Mouse (Mus musculus) Muller cell, postnatal 12 days (primary cell): ENCODE data around the gene Klrb1c.
"Not testable (repeated sequence)": the region's sequence is repeated elsewhere in the genome, so short reads cannot be mapped to it uniquely, and the experiment has no call there.

Source experiments
- DNase-seq: peaks from one replicate; pipeline ENCODE4 v3.0.0-alpha.2; 2015; ENCODE audit errors: inconsistent ontology term

Klrb1c gene

DNA sequence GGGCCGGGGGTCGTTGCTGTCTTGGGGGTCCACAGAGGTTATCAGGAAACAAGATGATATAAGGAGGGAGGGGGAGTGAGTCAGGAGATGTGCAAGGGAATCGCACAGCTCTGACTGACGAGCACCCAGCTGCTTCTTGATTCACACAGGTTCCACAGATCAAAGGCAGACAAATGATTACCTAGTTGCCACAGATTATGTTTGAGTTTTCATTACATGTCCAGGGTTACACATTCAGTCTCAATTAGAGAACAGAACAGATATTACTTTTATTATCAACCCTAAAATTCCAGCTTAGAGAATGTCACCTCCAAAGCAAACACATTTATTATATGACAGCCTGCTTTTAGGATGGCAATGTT, 33.6 kb downstream of the Klrb1c start:
- DNase-seq: not testable (repeated sequence)

DNA sequence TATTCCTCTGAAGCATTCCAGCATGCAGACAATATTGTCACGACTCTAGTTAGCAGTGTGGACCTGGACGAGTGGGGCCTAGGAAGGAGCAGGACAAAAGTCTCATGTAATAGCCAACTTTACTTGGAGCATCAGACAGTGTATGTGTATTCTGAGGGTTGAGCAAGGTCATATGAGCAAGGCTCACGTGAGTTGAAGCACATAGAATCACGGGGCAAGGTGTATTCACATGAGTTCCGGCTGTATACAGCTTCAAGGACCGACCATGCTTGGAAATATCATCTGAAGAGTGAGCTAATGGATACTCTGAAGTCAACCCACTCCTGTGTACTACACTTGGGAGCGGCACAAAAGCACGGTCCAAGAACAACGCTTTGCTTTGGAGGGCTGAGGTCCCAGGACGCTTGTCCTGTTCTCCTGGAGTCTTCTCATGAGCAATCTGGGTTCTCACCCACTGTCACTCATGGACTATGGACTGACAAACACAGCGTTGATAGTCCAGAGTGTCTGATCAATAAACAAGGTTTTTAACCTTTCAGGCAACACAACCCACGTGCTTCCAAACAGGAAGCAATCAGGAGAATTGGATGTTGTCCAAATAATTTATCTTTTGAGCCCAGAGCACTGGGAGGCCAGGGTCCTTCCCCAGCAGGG, 34.1 kb downstream of the Klrb1c start:
- not testable (repeated sequence) for DNase-seq

DNA sequence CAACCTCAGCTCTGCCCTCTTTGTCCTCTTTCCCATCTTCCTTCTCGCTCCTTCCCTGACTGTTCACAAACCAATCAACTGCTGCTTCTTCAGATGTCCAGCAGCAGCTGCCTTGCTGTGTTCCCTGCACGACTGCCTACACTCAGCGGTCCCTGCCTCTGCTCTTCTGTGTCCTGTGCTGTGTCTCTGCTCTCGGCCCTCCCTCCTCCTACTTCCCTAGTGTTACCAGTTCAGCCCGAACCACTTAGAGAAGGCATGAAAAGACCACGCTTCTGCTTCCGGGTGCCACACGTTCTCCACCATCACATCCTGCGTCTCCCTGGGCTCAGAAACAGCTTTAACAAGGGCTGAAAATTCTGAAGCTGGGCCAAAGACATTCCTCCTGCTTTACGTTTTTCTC, 34.8 kb downstream of the Klrb1c start:
- not testable (repeated sequence) for DNase-seq

DNA sequence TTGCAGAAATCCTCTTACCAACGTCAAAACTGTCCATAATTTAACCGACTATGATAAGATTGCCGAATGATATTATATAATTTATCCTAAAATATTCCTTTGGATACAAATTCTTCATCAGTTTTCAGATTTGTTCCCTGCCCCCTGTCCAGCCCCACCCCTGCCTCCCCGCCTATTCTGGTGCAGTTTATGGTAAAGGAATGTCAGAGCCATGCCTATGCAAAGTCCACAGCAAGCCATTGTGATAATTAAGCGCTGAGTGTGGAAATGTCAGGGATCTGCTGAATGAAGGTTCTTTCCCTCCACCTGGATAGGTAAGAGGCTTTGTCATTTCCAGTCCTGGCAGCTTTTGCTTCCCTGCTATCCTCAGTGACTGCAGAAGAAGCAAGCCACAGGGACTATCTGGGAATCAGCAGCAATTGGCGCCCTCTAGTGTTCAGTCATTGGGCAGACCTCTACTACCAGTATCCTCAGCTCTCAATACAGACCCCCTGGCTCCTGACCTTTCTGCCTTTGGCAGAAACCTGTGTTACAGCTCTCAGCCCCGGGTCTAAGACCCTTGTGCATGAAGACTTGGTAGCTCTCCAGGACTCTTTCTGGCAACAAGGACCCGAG, 35.3 kb downstream of the Klrb1c start:
- DNase-seq: peak; percentile 35

GRCm38 (mm10) chr6:128747006-128747405, 42.0 kb downstream of the Klrb1c start:
- DNase-seq: not testable (repeated sequence)

DNA sequence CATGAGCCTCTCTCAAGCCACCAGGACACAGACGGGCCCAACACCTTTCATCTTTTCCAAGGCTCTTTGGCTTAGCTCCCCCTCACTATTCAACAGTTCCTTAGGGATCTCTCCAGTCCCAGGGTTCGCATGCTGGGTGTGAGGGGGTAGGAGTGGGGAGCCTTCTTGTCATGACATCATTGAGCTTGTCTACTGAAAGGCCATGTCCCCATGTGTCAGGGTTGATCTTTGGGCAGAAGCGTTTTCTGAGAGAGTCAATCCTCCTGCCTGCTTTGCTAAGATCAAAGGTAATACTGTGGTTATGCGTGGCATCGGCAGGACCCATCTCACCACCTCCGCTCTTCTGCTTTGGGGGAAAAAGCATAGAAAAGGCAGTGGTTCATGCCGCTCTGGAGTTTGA, 51.6 kb downstream of the Klrb1c start:
- no peak for DNase-seq

GRCm38 (mm10) chr6:128736100-128736499, 52.9 kb downstream of the Klrb1c start:
- DNase-seq: no peak

- DNase-seq: no peak
Observed at GRCm38 (mm10) chr6:128734896-128735295, 54.1 kb downstream of the Klrb1c start.

- DNase-seq: no peak
Observed at GRCm38 (mm10) chr6:128733908-128734679, 54.9 kb downstream of the Klrb1c start.

GRCm38 (mm10) chr6:128732032-128732431, 57.0 kb downstream of the Klrb1c start:
- DNase-seq: no peak
